Mouse (Mus musculus): ENCODE data around the gene 1700057G04Rik. TPM values are rescaled to one million over a fixed set of nuclear protein-coding genes. Genes with fewer than 3 reads are reported as not detected.
"Not testable (repeated sequence)": the region's sequence is repeated elsewhere in the genome, so short reads cannot be mapped to it uniquely, and the experiment has no call there.

1700057G04Rik gene
- total RNA-seq, 1 experiment from 2014 or later: not detected

GRCm38 (mm10) chr9:92298288-92298687 lies 10.9 kb upstream of the 1700057G04Rik start:
- no peak for ATAC-seq (replicated peaks; ENCODE audit: low read depth, poor library complexity, severe bottlenecking)

- 0 out of 2 replicates have a peak, but pooled peaks have one; percentile 29 for ATAC-seq (replicated peaks; ENCODE audit: low read depth, poor library complexity, severe bottlenecking)
Measured at GRCm38 (mm10) chr9:92301213-92301612, 8.0 kb upstream of the 1700057G04Rik start.

DNA sequence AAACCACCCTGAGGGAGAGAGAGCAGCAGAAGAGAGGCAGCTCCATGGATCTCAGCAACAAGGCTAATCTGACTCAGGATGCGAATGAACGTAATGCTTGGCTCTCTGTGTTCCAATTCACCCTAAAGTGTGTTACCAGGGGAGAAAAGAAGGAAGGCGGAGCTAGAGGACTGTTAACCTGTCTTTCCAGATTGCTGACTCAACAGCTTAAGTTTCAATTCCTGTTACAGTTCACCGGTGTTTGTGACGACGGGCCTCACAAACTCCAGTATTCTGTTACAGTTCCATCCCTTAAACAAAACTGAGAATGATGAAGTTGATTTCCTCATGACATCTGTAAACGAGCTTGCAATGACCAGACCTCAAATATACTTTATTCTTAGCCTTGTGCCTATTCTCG lies 4.1 kb upstream of the 1700057G04Rik start:
- ATAC-seq (replicated peaks; ENCODE audit: low read depth, poor library complexity, severe bottlenecking): 0 out of 2 replicates have a peak, but pooled peaks have one; percentile 34

DNA sequence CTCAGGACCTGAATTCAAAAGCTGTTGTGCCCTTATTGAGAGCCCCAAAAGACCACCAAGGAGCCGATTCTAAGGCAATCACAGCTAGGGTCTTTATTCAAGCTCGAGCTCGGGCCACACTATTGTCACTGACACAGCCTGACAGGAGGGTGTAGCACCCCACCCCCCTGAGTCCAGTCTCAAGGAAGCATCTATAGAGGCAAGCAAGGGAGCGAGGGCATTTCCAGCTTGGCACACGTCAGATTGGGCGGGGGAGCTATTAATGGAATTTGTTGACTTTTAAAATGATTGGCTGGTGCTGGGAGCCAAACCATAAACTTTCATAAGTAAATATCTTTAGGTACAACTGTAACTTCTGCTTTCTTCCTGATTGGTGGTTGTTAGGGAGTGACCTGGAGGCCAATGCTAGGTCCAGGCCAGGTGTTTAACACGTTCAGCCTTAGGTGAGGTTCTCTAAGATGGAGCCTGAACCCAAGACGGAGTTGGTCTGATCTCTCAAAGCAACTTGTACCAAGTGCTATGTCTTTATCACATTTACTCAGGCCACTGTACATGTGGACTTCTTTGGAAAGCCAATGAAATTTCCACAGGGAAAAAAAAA lies 3.5 kb upstream of the 1700057G04Rik start:
- ATAC-seq (replicated peaks; ENCODE audit: low read depth, poor library complexity, severe bottlenecking): no peak

- ATAC-seq (replicated peaks; ENCODE audit: low read depth, poor library complexity, severe bottlenecking): no peak
Measured at GRCm38 (mm10) chr9:92316791-92317190, 7.6 kb downstream of the 1700057G04Rik start.

DNA sequence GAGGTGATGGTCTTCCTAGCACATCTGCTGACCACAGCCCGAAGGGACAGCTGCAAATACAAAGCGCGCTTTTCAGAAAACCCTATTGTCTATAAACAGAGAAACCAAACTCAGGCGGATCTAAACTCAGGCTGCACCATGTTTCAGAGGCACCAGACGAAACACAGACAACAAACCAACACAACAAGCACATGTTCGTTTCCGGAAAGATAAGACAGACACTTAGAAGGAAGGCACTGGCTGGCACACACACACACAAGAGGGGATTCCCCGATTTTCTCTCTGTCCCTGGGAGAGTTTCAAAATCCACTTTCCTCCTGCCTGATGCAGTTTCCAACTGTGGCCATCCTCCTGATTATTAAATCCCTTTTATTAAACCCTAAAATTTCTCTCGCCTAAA lies 16.8 kb downstream of the 1700057G04Rik start:
- ATAC-seq (replicated peaks; ENCODE audit: low read depth, poor library complexity, severe bottlenecking): not testable (repeated sequence)

DNA sequence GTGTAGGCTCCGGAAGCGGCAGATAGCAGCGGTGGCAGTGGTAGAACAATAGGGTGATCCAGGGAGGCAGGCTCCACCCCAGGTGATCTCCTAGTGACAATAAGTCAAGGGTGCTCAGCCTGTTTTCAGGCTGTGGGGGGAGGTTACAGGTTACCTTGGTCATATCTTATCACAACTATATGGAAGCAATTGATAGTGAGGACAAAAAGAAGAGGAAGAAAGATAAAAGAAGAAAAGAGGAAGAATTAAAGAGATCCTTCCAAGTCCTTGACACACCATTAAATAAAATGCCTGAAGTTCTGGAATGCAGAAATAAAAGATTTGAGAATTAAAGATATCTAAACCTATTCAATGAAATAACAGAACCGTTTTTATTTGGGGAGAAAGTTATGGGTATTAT lies 17.6 kb downstream of the 1700057G04Rik start:
- ATAC-seq (replicated peaks; ENCODE audit: low read depth, poor library complexity, severe bottlenecking): no peak

DNA sequence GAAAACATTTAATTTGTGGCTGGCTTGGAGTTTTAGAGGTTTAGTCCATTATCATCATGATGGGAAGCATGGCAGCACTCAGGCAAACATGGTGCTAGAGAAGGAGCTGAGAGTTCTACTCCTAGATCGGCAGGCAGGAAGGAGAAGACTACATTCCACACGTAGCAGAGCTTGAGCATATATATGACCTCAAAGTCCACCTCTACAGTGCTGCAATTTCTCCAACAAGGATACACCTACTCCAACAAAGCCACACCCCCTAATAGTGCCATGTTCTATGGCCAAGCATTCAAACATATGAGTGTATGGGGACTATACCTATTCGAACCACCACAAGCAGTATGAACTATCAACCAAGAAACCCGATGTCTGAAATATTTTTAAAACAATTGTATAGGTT lies 22.2 kb downstream of the 1700057G04Rik start:
- no peak for ATAC-seq (replicated peaks; ENCODE audit: low read depth, poor library complexity, severe bottlenecking)

DNA sequence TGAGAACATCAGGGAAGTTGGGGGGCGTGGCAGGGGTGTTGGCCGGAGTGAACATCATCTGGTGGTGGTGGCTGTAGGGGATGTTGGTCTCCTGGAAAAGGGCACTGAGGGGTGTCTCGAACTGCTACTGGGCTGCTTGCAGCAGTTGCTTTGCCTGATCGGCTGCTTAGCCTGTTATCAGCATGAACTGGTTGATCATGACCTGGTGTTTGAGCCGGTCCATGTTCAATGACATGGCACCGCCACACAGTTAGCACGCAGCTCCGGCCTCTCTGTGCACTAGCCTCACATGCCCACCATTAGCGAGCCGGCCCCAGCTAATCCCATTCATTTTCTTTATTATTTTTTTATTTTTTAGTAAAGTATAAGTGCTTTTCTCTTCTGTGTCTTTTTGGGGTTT lies 25.7 kb downstream of the 1700057G04Rik start:
- ATAC-seq (replicated peaks; ENCODE audit: low read depth, poor library complexity, severe bottlenecking): peak; percentile 31

GRCm38 (mm10) chr9:92335277-92335818 lies 26.2 kb downstream of the 1700057G04Rik start:
- ATAC-seq (replicated peaks; ENCODE audit: low read depth, poor library complexity, severe bottlenecking): peak; percentile 74; the same call in 1 of the 2 replicates

- ATAC-seq (replicated peaks; ENCODE audit: low read depth, poor library complexity, severe bottlenecking): no peak
Measured at GRCm38 (mm10) chr9:92337063-92337462, 27.9 kb downstream of the 1700057G04Rik start.

DNA sequence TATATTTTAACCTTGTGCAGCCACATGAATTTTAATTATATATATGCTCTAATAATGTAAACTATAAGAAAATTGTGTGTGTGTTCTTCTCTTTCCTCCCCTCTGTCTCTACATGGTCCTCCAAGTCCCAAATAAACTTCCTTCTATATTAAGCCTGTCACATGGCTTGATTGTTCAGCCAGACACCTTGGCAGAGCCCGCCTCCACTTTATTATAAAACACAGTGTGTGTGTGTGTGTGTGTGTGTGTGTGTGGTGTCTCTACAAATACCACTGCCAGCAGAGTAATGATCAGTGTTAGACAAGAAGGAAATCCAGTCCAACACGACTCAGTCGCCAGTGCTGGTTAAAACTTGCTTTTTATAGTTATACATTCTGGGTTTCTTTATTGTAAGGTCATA lies 28.5 kb downstream of the 1700057G04Rik start:
- ATAC-seq (replicated peaks; ENCODE audit: low read depth, poor library complexity, severe bottlenecking): no peak

DNA sequence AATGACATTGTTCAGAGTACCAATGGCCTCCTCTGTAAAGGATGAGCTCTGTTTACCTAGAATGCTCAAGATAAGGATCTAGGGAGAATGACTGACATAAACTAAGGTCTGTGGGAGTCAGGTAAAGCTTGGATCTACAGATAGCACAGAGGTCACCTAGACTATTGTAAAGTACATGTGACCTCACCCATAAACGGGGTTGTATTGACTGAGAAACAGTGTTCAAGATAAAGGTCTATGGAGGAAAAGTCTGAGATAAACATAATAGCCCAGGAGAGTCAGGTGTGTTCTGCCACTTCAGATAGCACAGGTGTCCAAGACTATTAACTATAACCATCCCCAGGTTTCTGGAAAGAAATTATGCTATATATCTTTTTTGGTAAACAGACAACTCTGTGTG lies 29.8 kb downstream of the 1700057G04Rik start:
- no peak for ATAC-seq (replicated peaks; ENCODE audit: low read depth, poor library complexity, severe bottlenecking)

GRCm38 (mm10) chr9:92351924-92352323 lies 42.7 kb downstream of the 1700057G04Rik start:
- no peak for ATAC-seq (replicated peaks; ENCODE audit: low read depth, poor library complexity, severe bottlenecking)

GRCm38 (mm10) chr9:92353306-92353705 lies 44.1 kb downstream of the 1700057G04Rik start:
- no peak for ATAC-seq (replicated peaks; ENCODE audit: low read depth, poor library complexity, severe bottlenecking)

DNA sequence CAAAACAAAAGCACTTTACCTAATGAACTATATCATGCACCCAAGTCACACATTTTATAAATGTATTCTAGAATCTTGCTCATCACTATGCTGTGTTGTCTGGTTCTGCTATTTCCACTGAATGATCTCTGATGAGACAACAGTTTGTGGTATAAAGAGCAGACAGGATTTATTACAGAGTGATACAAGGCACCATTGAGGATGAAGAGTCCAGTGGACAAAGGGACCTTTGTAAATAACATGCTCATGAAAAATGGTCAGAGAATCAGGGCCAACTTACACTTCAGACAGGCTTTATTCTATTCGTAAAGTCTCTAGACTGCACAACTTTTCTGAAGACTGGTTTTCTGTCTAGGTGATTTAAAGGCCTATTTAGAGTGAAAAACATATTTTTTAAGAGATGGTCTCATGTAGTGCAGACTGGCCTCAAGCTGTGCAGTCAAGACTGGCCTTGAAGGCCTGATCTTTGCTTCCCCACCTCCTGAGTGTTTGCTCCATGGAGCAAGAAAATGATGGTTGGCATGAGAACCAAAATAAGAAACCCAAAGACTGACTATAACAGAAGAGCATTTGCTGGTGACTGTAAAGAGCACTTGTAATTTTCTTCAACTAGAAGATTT lies 51.6 kb downstream of the 1700057G04Rik start:
- no peak for ATAC-seq (replicated peaks; ENCODE audit: low read depth, poor library complexity, severe bottlenecking)

DNA sequence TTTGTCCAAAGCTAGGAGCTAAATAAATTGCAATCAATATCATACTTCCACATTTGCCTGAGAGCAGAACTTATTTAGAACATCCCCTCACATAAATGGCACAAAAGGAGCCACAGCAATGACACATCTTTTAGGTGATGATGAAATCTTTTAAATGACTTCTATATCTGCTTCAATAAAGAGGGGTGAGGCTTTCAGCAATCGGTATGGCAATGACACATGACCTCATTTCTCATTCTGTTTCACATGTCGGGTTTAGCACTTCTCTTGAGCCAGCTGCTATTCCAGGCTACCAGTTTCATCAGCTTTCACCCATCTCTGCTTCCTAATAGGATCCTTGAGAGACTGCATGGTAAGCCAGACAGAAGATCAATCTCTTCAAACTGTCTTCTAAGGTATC lies 54.3 kb downstream of the 1700057G04Rik start:
- no peak for ATAC-seq (replicated peaks; ENCODE audit: low read depth, poor library complexity, severe bottlenecking)

GRCm38 (mm10) chr9:92368920-92369319 lies 59.7 kb downstream of the 1700057G04Rik start:
- ATAC-seq (replicated peaks; ENCODE audit: low read depth, poor library complexity, severe bottlenecking): peak; percentile 80

DNA sequence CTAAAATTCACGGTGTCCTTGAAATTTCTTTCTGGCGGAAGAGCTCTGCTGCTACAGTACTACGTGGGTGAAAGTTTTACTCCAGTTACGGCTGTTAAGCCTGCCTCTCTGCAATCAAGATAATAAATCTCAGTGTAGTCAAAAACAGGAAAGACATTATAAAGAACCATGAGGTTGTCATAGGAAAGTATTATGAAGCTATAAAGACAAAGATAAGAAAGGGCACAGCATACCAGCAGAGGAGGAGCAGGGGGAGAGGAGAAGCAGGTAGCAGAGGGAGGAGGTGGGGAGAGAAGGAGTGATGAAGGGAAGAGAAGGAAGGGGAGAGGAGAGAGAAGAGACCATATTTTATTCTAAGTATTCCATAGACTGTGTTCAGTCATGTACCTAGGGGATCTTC lies 64.7 kb downstream of the 1700057G04Rik start:
- ATAC-seq (replicated peaks; ENCODE audit: low read depth, poor library complexity, severe bottlenecking): no peak

GRCm38 (mm10) chr9:92374705-92375199 lies 65.6 kb downstream of the 1700057G04Rik start:
- peak; percentile 87 for ATAC-seq (replicated peaks; ENCODE audit: low read depth, poor library complexity, severe bottlenecking)

GRCm38 (mm10) chr9:92375378-92375777 lies 66.2 kb downstream of the 1700057G04Rik start:
- ATAC-seq (replicated peaks; ENCODE audit: low read depth, poor library complexity, severe bottlenecking): peak; percentile 42
